ENCODE assay signal across 9 mouse cellular contexts in genomic region chr6:56608277-56608676, GRCm38 (mm10). TPM values are rescaled to one million over a fixed set of nuclear protein-coding genes. Genes with fewer than 3 reads are reported as not detected.
DNase-seq lines count a peak whose midpoint lies in the region; ATAC-seq and TF ChIP-seq lines count a peak whose summit lies in the region.
"Had no signal": no experiment of that assay in that cellular context is flagged by ENCODE, and none has a peak within 500 bp of the region (broad histone marks: within the 10 kb centered on the region; RNA-seq: fewer than 3 reads in every experiment).

No protein-coding gene starts in this region.

- WGBS in kidney, postnatal 0 days = 6% methylated on average over 4 of the region's 4 CpGs
- 5% methylated on average over 4 of the region's 4 CpGs for WGBS in liver, embryonic 13.5 days (ENCODE audit: insufficient replicate concordance)

- peak; percentile 42 to 49 for DNase-seq in adrenal gland, adult 18-20 months (ENCODE audit: low spot score in 2 of 2)
- peak; percentile 86 for DNase-seq in embryo, embryonic 10 days (ENCODE audit: low spot score)
- peak; percentile 40 for DNase-seq in gastrocnemius, postnatal 10 days
- peak; percentile 82 for DNase-seq in kidney, postnatal 0 days (ENCODE audit: low spot score)
- DNase-seq in liver, embryonic 13.5 days = peak; percentile 24
- DNase-seq in ovary, postnatal 14 days (ENCODE audit: low spot score) = peak; percentile 46
- DNase-seq in thymus, postnatal 25 days = peak; percentile 57

- peak; percentile 65 for TF ChIP-seq CTCF in E14TG2a.4 (conservative IDR thresholded peaks at IDR 0.05; ENCODE audit: low read length)
- TF ChIP-seq CTCF in kidney, postnatal 0 days (IDR thresholded peaks at IDR 0.05; ENCODE audit: low read depth) = peak; percentile 89

- H3K4me3 ChIP-seq in E14TG2a.4 (replicated peaks; ENCODE audit: low read length) = no peak overlapping the region
- no peak overlapping the region for H3K4me3 ChIP-seq in kidney, postnatal 0 days (replicated peaks; ENCODE audit: low read depth, low read length)
- no peak overlapping the region for H3K4me3 ChIP-seq in liver, embryonic 13.5 days (replicated peaks)
- H3K4me3 ChIP-seq: limb, embryonic 15.5 days had no signal

- H3K36me3 ChIP-seq in E14TG2a.4 (ENCODE audit: insufficient read depth, low read length) = no peaks in the 10 kb centered on the region
- no peaks in the 10 kb centered on the region for H3K36me3 ChIP-seq in kidney, postnatal 0 days (ENCODE audit: insufficient read depth, low read length)
- H3K36me3 ChIP-seq in liver, embryonic 13.5 days = no peaks in the 10 kb centered on the region
- H3K36me3 ChIP-seq: limb, embryonic 15.5 days had no signal

- no peaks in the 10 kb centered on the region for H3K4me1 ChIP-seq in E14TG2a.4 (replicated peaks; ENCODE audit: low read depth, low read length)
- no peaks in the 10 kb centered on the region for H3K4me1 ChIP-seq in kidney, postnatal 0 days (replicated peaks; ENCODE audit: insufficient read depth, low read length)
- H3K4me1 ChIP-seq in liver, embryonic 13.5 days (replicated peaks) = no peaks in the 10 kb centered on the region
- H3K4me1 ChIP-seq: limb, embryonic 15.5 days had no signal

- no peaks in the 10 kb centered on the region for H3K9me3 ChIP-seq in E14TG2a.4 (ENCODE audit: low read length)
- no peaks in the 10 kb centered on the region for H3K9me3 ChIP-seq in kidney, postnatal 0 days (replicated peaks; ENCODE audit: low read length)
- no peaks in the 10 kb centered on the region for H3K9me3 ChIP-seq in liver, embryonic 13.5 days (replicated peaks)
- H3K9me3 ChIP-seq: limb, embryonic 15.5 days had no signal

- ATAC-seq in kidney, postnatal 0 days (replicated peaks; ENCODE audit: low FRiP score, low read depth) = 0 out of 2 replicates have a peak, but pooled peaks have one; percentile 25
- ATAC-seq in liver, embryonic 13.5 days (ENCODE audit: low read depth) = no peak

- H3K27me3 ChIP-seq in E14TG2a.4 (ENCODE audit: insufficient read depth, low read length) = peaks cover 6% of the 10 kb centered on the region; the same call in 1 of the 2 replicates
- H3K27me3 ChIP-seq in kidney, postnatal 0 days (ENCODE audit: insufficient read depth, low read length) = no peaks in the 10 kb centered on the region
- H3K27me3 ChIP-seq in liver, embryonic 13.5 days = no peaks in the 10 kb centered on the region
- H3K27me3 ChIP-seq: limb, embryonic 15.5 days had no signal

- no peak overlapping the region for H3K9ac ChIP-seq in kidney, postnatal 0 days (ENCODE audit: low read depth, low read length)
- no peak overlapping the region for H3K9ac ChIP-seq in liver, embryonic 13.5 days
- H3K9ac ChIP-seq: limb, embryonic 15.5 days had no signal

- no peak overlapping the region for H3K27ac ChIP-seq in kidney, postnatal 0 days
- H3K27ac ChIP-seq in liver, embryonic 13.5 days = no peak overlapping the region
- H3K27ac ChIP-seq: limb, embryonic 15.5 days had no signal

- no peak overlapping the region for H3K4me2 ChIP-seq in kidney, postnatal 0 days (ENCODE audit: low read length)
- no peak overlapping the region for H3K4me2 ChIP-seq in liver, embryonic 13.5 days
- H3K4me2 ChIP-seq: limb, embryonic 15.5 days had no signal

RNA-seq across cellular contexts. Expression of gene Pde1c, which starts 39.4 kb away (rescaled TPM):
- under 1 TPM; 0.19 to 0.23 TPM for total RNA-seq in adrenal gland, adult 18-20 months (2021)
- total RNA-seq in gastrocnemius, postnatal 10 days (2021) = 1 to 10 TPM; 2.0 to 3.5 TPM
- polyA plus RNA-seq in kidney, postnatal 0 days (2015; fragmentation: Nextera tagmentation; extraction: Ambion mirVana) = 0.99 and 1.2 TPM in 2 replicates
- polyA plus RNA-seq in liver, embryonic 13.5 days (2015; fragmentation: Nextera tagmentation; extraction: Ambion mirVana) = 0.48 and 0.88 TPM in 2 replicates

Comparison
In these comparisons a context has a peak if more than half of its experiments do, and no peak if none do; other contexts are left out.
1. DNase-seq: peak in every context shown above with its lines; median percentile 86 in embryo, embryonic 10 days; 82 in kidney, postnatal 0 days; 57 in thymus, postnatal 25 days; 46 in ovary, postnatal 14 days; 46 in adrenal gland, adult 18-20 months; 40 in gastrocnemius, postnatal 10 days; 24 in liver, embryonic 13.5 days.